Mouse (Mus musculus) thymus, postnatal 25 days (tissue): Measurements from ENCODE around the gene Tmcc3.
A peak's percentile ranks its signal among the peaks of the same experiment; 100 is the strongest.

Experiments
- DNase-seq: peaks from one replicate; pipeline ENCODE4 v3.0.0; 2022

The Tmcc3 gene

GRCm38 (mm10) chr10:94555394-94555793 is 243.6 kb downstream of the Tmcc3 start:
- no peak for DNase-seq

GRCm38 (mm10) chr10:94557428-94558149 is 245.8 kb downstream of the Tmcc3 start:
- DNase-seq = no peak

- no peak for DNase-seq
Measured at GRCm38 (mm10) chr10:94558826-94559225, 247.1 kb downstream of the Tmcc3 start.

GRCm38 (mm10) chr10:94561351-94561750 is 249.6 kb downstream of the Tmcc3 start:
- DNase-seq = no peak

- peak; percentile 69 for DNase-seq
Measured at GRCm38 (mm10) chr10:94562188-94562587, 250.4 kb downstream of the Tmcc3 start.

GRCm38 (mm10) chr10:94562991-94563390 is 251.2 kb downstream of the Tmcc3 start:
- DNase-seq = no peak

GRCm38 (mm10) chr10:94565410-94566221 is 253.9 kb downstream of the Tmcc3 start:
- DNase-seq = no peak

GRCm38 (mm10) chr10:94566222-94566868 is 254.6 kb downstream of the Tmcc3 start:
- DNase-seq = no peak

- no peak for DNase-seq
Measured at GRCm38 (mm10) chr10:94567251-94567650, 255.5 kb downstream of the Tmcc3 start.

- DNase-seq = no peak
Measured at GRCm38 (mm10) chr10:94567915-94568314, 256.2 kb downstream of the Tmcc3 start.

GRCm38 (mm10) chr10:94568867-94569266 is 257.1 kb downstream of the Tmcc3 start:
- no peak for DNase-seq

GRCm38 (mm10) chr10:94569731-94570130 is 258.0 kb downstream of the Tmcc3 start:
- DNase-seq = no peak

- no peak for DNase-seq
Measured at GRCm38 (mm10) chr10:94571927-94572620, 260.3 kb downstream of the Tmcc3 start.

GRCm38 (mm10) chr10:94572772-94573171 is 261.0 kb downstream of the Tmcc3 start:
- DNase-seq = no peak

GRCm38 (mm10) chr10:94574451-94575333 is 262.9 kb downstream of the Tmcc3 start:
- DNase-seq = no peak

- no peak for DNase-seq
Measured at GRCm38 (mm10) chr10:94575958-94576357, 264.2 kb downstream of the Tmcc3 start.

- DNase-seq = no peak
Measured at GRCm38 (mm10) chr10:94578870-94579269, 267.1 kb downstream of the Tmcc3 start.

GRCm38 (mm10) chr10:94581384-94581783 is 269.6 kb downstream of the Tmcc3 start:
- DNase-seq = no peak

GRCm38 (mm10) chr10:94583714-94584113 is 272.0 kb downstream of the Tmcc3 start:
- DNase-seq = no peak

GRCm38 (mm10) chr10:94584851-94585359 is 273.2 kb downstream of the Tmcc3 start:
- no peak for DNase-seq

- no peak for DNase-seq
Measured at GRCm38 (mm10) chr10:94585819-94586218, 274.1 kb downstream of the Tmcc3 start.

- DNase-seq = no peak
Measured at GRCm38 (mm10) chr10:94588976-94589375, 277.2 kb downstream of the Tmcc3 start.
